Mouse (Mus musculus) kidney, postnatal 10 days (tissue): ENCODE results near the gene Prss43.
A peak's percentile ranks its signal among the peaks of the same experiment; 100 is the strongest.

Experiments used
- DNase-seq: peaks from one replicate; pipeline ENCODE4 v3.0.0; 2021; ENCODE audit warnings: mixed read lengths

The Prss43 gene

GRCm38 (mm10) chr9:110841438-110841837 lies 14.9 kb downstream of the Prss43 start:
- peak; percentile 28 for DNase-seq

DNA sequence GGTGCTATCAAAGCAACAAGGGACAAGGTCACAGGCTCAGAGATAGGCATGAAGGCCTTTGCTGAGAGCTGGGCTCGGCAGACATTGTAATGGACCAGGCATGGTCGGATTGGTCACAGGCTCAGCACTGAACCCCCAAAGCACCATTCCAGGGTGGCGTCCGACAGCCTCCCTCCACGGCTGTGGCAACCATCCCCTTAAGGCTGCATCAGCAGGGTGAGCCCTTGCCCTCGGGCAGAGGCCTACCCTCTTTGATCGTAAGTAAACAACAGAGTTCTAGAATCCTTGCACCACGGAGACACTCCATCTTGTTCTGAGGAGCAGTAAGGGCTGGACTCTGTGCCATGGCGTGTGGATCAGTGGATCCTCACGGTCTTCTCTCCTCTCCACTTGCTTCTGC lies 17.7 kb downstream of the Prss43 start, which contains the start of gene Prss46:
Gene Prss46, plus strand, starts transcription at position 301 of the 400 bp plus-strand sequence.
- no peak for DNase-seq

- DNase-seq, result no peak
Measured at GRCm38 (mm10) chr9:110849162-110849561, 22.7 kb downstream of the Prss43 start.

DNA sequence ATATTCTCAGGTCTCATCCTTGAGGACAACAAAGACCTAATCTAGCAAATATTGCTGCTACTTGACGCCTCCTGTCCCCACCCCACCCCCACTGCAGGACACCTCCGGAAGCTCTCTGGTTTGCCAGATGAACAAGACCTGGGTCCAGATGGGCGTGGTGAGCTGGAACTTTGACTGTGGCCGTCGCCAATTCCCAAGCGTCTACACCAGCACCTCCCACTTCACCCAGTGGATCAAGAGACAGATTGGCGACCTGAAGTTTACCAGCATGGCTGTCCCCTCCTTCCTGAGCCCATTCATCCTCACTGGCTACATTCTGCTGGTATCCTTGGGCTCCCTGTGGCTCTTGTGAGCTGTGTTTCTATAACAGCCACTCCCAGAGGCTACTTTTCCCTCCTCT lies 29.4 kb downstream of the Prss43 start:
- DNase-seq, result no peak

- DNase-seq, result peak; percentile 59
Measured at GRCm38 (mm10) chr9:110856920-110857319, 30.4 kb downstream of the Prss43 start.

DNA sequence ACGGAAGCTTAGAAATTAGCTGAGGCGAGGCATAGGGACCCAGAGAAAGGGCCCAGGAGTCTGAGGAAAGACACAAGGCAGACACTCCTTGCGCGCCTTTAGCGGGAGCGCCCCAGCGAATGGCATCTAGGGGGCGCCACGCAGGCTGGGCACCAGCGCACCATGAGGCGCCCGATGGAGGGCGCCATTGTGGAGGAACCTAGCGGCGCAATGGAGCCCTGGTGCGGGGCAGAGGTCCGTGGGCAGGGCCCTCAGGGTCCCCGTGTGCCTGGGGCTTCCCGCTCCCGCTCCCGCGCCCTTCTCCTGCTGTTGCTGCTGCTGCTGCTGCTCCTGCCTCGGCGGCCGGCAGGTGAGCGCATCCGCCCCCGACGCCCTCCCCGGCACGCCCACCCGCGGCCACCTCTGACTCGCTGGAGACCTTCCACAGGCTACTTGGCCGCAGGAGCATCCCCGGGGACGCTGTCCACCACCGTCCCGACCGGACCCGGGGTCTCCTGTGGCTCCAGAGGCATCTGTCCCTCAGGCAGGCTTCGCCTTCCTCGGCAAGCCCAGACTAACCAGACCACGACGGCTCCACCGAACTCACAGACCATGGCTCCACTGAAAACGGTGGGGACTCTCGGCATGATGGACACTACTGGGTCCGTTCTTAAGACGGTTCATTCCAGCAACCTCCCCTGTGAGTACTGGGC lies 31.4 kb downstream of the Prss43 start, which contains the start of gene Prss50:
Gene Prss50, plus strand, starts transcription at position 187 of the 692 bp plus-strand sequence.
- DNase-seq, result no peak

GRCm38 (mm10) chr9:110858523-110858922 lies 32.0 kb downstream of the Prss43 start:
- no peak for DNase-seq

DNA sequence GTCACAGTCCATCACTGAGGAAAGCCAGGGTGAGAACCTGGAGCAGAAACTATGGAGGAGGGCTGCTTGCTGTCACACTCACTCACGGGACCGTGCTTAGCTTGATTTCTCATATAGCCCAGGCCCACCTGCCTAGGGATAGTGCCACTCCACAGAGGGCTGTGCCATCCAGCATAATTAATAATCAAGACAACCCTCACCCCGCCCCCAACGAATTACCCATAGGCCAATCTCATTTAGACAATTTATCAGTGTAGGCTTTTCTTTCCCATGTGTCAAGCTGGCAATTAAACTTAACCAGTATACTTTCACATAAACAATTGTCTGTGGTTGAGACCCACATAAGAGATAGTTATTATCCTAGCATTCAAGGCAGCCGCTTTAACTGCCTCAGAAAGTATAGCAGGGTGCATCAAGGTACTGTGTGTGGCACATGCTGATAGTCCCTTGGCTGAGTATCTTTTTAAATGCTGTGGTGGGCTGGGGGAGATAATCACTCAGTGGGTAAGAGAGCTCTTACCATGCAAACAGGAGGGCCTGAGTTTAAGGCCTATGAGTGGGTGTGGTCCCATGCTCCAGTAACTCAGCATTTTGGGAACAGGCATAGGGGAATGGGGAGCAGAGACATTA lies 32.6 kb downstream of the Prss43 start:
- no peak for DNase-seq

DNA sequence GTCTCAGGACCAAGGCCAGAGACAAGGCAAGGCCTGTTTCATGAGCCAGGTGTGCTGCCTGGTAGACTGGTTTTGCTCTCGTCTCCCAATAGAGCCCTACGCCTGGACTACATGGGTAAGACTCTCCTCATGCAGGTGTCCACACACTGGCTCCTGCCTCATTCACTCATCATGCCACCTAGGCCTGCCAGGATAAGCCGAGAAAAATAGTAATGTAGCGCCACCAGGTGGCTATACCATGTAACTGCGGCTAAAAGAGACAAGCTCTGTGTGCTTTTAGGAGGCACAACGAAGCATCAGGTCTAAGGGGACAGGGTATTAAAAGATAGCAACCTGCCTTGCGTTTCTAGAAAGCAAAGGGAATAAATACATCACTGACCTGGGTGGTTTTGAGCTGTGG lies 44.5 kb downstream of the Prss43 start:
- peak; percentile 64 for DNase-seq

- peak; percentile 85 for DNase-seq
Measured at GRCm38 (mm10) chr9:110873681-110874659, 47.5 kb downstream of the Prss43 start.

DNA sequence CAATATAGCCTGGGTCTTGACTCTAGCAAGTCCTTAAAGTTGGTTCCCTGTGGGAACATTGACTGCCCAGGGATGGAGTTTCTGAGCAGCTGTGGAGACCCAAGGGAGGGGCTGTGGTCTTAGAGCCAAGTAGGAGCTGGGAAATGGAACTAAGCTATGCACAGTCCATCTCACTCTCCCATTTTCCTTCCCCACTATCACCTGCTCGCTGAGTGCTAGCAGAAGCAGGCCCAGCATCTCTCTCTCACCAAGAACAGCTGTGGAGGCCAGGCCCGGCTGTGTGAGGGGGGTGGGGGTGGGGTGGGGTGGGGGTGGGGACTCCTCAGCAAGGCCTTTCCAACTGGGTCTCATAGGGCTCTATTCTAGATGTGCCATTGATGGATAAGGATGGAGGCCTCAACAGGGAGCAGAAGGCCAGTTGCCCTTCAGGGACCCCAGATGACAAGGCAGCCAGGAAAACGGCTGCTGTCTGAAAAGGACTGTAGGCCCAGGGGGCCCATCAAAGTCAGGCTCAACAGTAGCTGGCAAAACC lies 48.2 kb downstream of the Prss43 start:
- no peak for DNase-seq

DNA sequence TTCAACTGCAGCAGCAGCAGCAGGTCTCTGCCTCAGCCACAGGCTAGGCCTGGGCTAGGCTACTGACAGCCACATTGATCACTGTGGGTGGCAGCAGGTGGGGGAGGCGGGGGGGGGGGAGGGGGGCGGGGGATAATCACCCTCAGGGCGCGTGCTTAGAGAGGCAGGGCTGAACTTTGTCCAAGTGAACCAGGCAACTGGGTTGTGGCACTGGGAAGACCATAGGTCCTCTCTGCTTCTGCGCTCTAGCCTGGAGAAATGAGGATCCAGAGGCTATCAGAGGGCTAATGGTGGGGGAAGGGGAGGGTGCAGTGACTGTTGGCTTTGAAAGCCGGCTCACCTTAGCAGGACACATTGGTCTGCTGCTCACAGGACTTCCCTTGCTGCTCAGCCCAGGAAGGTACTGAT lies 48.8 kb downstream of the Prss43 start:
- no peak for DNase-seq

- no peak for DNase-seq
Measured at GRCm38 (mm10) chr9:110877353-110877752, 50.9 kb downstream of the Prss43 start.

GRCm38 (mm10) chr9:110877888-110878287 lies 51.4 kb downstream of the Prss43 start:
- peak; percentile 70 for DNase-seq

DNA sequence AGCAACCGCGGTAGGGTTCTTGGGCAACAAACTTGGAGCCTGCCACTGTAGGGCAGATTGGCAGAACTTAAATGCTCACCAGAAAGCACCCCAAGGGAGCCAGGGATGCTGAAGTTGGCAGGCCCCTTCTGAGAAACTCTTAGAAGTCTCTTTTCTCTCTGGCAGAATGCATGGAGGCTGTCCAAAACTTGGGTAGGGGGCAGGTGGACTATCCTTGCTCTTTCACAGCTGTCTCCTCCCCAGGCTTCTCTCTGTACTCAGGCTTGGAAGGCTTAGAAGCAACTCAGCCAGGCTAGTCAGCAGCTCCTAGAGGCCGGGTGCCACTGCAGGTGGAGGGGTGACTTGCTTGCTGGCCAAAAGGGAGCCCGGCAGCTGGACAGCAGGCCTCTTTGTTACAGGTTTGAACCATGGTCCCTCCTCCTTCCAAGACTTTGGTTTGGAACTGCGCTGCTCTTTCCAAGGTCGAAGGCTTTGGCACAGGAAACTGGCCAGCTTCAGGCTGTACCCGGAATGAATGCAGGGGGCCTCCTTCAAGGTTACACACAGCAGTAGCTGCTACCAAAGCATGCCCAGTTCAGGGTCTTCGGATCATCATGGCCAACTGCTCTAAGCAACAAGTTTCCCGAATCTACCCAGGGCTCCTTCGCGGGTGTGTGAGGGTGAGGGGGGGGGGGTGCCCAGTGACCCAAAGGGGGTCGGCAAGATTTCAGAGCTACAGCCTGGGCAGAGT lies 52.9 kb downstream of the Prss43 start, which contains the start of gene Als2cl:
Gene Als2cl, plus strand, starts transcription at position 680 of the 730 bp plus-strand sequence.
- DNase-seq, result peak; percentile 62

DNA sequence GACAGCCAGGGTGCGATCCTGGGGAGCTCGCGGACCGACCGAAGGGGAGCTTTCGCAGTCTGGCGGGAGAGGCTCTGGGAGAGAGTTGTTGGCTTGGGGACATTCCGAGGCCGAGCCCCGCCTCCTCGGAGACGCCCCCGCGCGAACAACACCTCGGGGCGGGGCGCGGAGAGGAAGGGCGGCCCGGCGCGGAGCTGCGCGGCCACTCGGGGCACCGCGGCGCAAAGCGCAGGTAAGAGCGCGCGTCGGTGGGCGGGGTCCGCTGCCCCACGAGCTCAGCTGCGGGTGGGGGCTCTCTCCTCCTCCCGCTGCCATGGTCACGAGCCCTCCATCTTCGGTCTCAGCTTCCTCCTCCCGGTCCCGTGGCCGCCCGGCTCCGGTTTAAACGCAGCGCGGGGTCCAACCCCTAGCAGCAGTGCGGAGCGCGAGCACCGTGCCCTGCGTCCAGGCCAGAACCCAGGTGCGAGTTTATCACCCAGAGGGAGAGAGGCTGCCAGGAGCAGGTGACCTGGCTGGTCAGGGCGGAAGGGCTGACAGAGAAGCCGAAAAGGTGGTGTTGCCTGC lies 53.6 kb downstream of the Prss43 start, which contains the start of gene Tmie:
Gene Tmie, minus strand, starts transcription at position 116 of the 564 bp plus-strand sequence.
- DNase-seq, result peak; percentile 91

GRCm38 (mm10) chr9:110880772-110881171 lies 54.3 kb downstream of the Prss43 start:
- peak; percentile 47 for DNase-seq
